Mouse (Mus musculus) myocyte (in vitro differentiated cells): ENCODE measurements at regions not wholly inside any gene's neighbourhood (a gene's known extent, or its start where the extent isn't known, plus 50 kb on each side); places are given as distances from the start of the nearest gene placed in this dataset.

ENCODE experiments used
- H3K27me3 ChIP-seq: one replicate; pipeline ENCODE4 v1.6.1; 2011; ENCODE audit not compliant: control insufficient read depth, insufficient read depth, insufficient read length
- H3K36me3 ChIP-seq: one replicate; pipeline ENCODE4 v1.6.1; 2011; ENCODE audit not compliant: control insufficient read depth, insufficient read depth
- H3K4me2 ChIP-seq: one replicate; pipeline ENCODE4 v1.6.1; 2011; ENCODE audit warnings: low read depth, control low read depth
- H3K4me3 ChIP-seq: one replicate; pipeline ENCODE4 v1.5.1; 2011; ENCODE audit warnings: mild to moderate bottlenecking, control low read depth, moderate library complexity
- H3K79me2 ChIP-seq: one replicate; pipeline ENCODE4 v1.6.1; 2011; ENCODE audit not compliant: control insufficient read depth, insufficient read depth
- H3ac ChIP-seq: one replicate; pipeline ENCODE4 v1.6.1; 2011; ENCODE audit not compliant: control insufficient read depth, insufficient read length
- CEBPB ChIP-seq: IDR thresholded peaks from 2 replicates; pipeline ENCODE4 v1.6.1; 2011; ENCODE audit warnings: mild to moderate bottlenecking, moderate library complexity; ENCODE audit not compliant: poor library complexity, insufficient read depth, severe bottlenecking
- E2F4 ChIP-seq: IDR thresholded peaks from one replicate; pipeline ENCODE4 v1.6.1; 2011; ENCODE audit warnings: mild to moderate bottlenecking, control low read depth, moderate library complexity; ENCODE audit not compliant: insufficient read depth
- MAX ChIP-seq: IDR thresholded peaks from one replicate; pipeline ENCODE4 v1.6.1; 2011; ENCODE audit warnings: low read depth, mild to moderate bottlenecking, control low read depth
- MYOD1 ChIP-seq, 3 experiments: IDR thresholded peaks; one replicate each; pipeline ENCODE4 v1.6.1; 2011; ENCODE audit warnings: control low read depth in 2 of 3, low read depth in 2 of 3, mild to moderate bottlenecking in 2 of 3, moderate library complexity in 1 of 3; ENCODE audit not compliant: insufficient read length in 2 of 3, control insufficient read depth in 1 of 3
- MYOG ChIP-seq, 3 experiments: IDR thresholded peaks; one replicate each; pipeline ENCODE4 v1.6.1; 2011; ENCODE audit warnings: control low read depth in 2 of 3, low read depth in 2 of 3, mild to moderate bottlenecking in 2 of 3; ENCODE audit not compliant: insufficient read length in 2 of 3, control insufficient read depth in 1 of 3, insufficient read depth in 1 of 3
- POLR2A ChIP-seq: IDR thresholded peaks from one replicate; pipeline ENCODE4 v1.6.1; 2011; ENCODE audit warnings: low read depth, mild to moderate bottlenecking, control low read depth, moderate library complexity; ENCODE audit not compliant: insufficient read length
- POLR2AphosphoS2 ChIP-seq: IDR thresholded peaks from one replicate; pipeline ENCODE4 v1.6.1; 2011; ENCODE audit warnings: low read depth, control low read depth; ENCODE audit not compliant: insufficient read length
- REST ChIP-seq: IDR thresholded peaks from one replicate; pipeline ENCODE4 v1.6.1; 2011; ENCODE audit warnings: mild to moderate bottlenecking, control low read depth, moderate library complexity; ENCODE audit not compliant: insufficient read depth, insufficient read length
- SRF ChIP-seq: IDR thresholded peaks from one replicate; pipeline ENCODE4 v1.6.1; 2011; ENCODE audit warnings: low read depth; ENCODE audit not compliant: control insufficient read depth, insufficient read length
- TCF12 ChIP-seq: IDR thresholded peaks from one replicate; pipeline ENCODE4 v1.6.1; 2011; ENCODE audit warnings: mild to moderate bottlenecking, control low read depth; ENCODE audit not compliant: poor library complexity, insufficient read depth, severe bottlenecking
- TCF3 ChIP-seq: IDR thresholded peaks from one replicate; pipeline ENCODE4 v1.6.1; 2011; ENCODE audit warnings: low read depth, control low read depth; ENCODE audit not compliant: insufficient read length
- USF1 ChIP-seq: IDR thresholded peaks from one replicate; pipeline ENCODE4 v1.6.1; 2011; ENCODE audit warnings: low read depth, mild to moderate bottlenecking, control low read depth, moderate library complexity

- TF ChIP-seq POLR2AphosphoS2 (no peak), MYOG (IDR thresholded peaks at IDR 0.05; ENCODE audit: control insufficient read depth in 1 of 3, insufficient read depth in 1 of 3, insufficient read length in 2 of 3, low read depth in 2 of 3) (no peak), CEBPB (no peak), TCF12 (no peak), REST (no peak), MAX (no peak), POLR2A (no peak), SRF (no peak), TCF3 (no peak), USF1 (no peak), MYOD1 (IDR thresholded peaks at IDR 0.05; ENCODE audit: control insufficient read depth in 1 of 3, insufficient read length in 2 of 3, low read depth in 2 of 3) (no peak), E2F4 (no peak)
- Histone ChIP-seq H3K79me2 (no peaks in the 10 kb centered on the region), H3K36me3 (no peaks in the 10 kb centered on the region), H3ac (no peak overlapping the region), H3K27me3 (no peaks in the 10 kb centered on the region), H3K4me2 (no peak overlapping the region), H3K4me3 (no peak overlapping the region)
Measured at GRCm38 (mm10) chr2:160148031-160148430, 185.9 kb downstream of the Gm826 start.

GRCm38 (mm10) chr2:160140166-160140740, 193.7 kb downstream of the Gm826 start:
- H3ac ChIP-seq, result no peak overlapping the region
- TF ChIP-seq SRF (no peak), MYOG (IDR thresholded peaks at IDR 0.05; ENCODE audit: control insufficient read depth in 1 of 3, insufficient read depth in 1 of 3, insufficient read length in 2 of 3, low read depth in 2 of 3) (no peak), CEBPB (no peak), E2F4 (no peak), POLR2AphosphoS2 (no peak), POLR2A (no peak), MYOD1 (IDR thresholded peaks at IDR 0.05; ENCODE audit: control insufficient read depth in 1 of 3, insufficient read length in 2 of 3, low read depth in 2 of 3) (no peak), TCF3 (no peak), MAX (no peak), USF1 (no peak), REST (no peak), TCF12 (no peak)
- H3K4me2 ChIP-seq, result no peak overlapping the region

GRCm38 (mm10) chr2:160138091-160138490, 195.9 kb downstream of the Gm826 start:
- Histone ChIP-seq H3K27me3 (no peaks in the 10 kb centered on the region), H3K79me2 (no peaks in the 10 kb centered on the region)
- TF ChIP-seq SRF (no peak), POLR2AphosphoS2 (no peak), MYOG (IDR thresholded peaks at IDR 0.05; ENCODE audit: control insufficient read depth in 1 of 3, insufficient read depth in 1 of 3, insufficient read length in 2 of 3, low read depth in 2 of 3) (no peak), TCF3 (no peak), POLR2A (no peak)

More at GRCm38 (mm10) chr2:160140166-160140740, 193.7 kb downstream of the Gm826 start:
- H3K27me3 ChIP-seq, result no peaks in the 10 kb centered on the region
- no peak overlapping the region for H3K4me3 ChIP-seq
- no peaks in the 10 kb centered on the region for H3K79me2 ChIP-seq
- no peaks in the 10 kb centered on the region for H3K36me3 ChIP-seq

GRCm38 (mm10) chr2:160131797-160132196, 202.2 kb downstream of the Gm826 start:
- H3K4me2 ChIP-seq, result no peak overlapping the region
- H3ac ChIP-seq, result no peak overlapping the region
- H3K36me3 ChIP-seq, result no peaks in the 10 kb centered on the region
- H3K27me3 ChIP-seq, result no peaks in the 10 kb centered on the region
- no peaks in the 10 kb centered on the region for H3K79me2 ChIP-seq
- H3K4me3 ChIP-seq, result no peak overlapping the region
- TF ChIP-seq SRF, result no peak
- TF ChIP-seq TCF3, result no peak
- no peak for TF ChIP-seq POLR2A

More at GRCm38 (mm10) chr2:160138091-160138490, 195.9 kb downstream of the Gm826 start:
- no peak overlapping the region for H3ac ChIP-seq
- no peak overlapping the region for H3K4me3 ChIP-seq
- no peak overlapping the region for H3K4me2 ChIP-seq
- H3K36me3 ChIP-seq, result no peaks in the 10 kb centered on the region

- H3K79me2 ChIP-seq, result no peaks in the 10 kb centered on the region
- TF ChIP-seq USF1 (no peak), MYOG (IDR thresholded peaks at IDR 0.05; ENCODE audit: control insufficient read depth in 1 of 3, insufficient read depth in 1 of 3, insufficient read length in 2 of 3, low read depth in 2 of 3) (no peak), MAX (no peak)
- no peaks in the 10 kb centered on the region for H3K36me3 ChIP-seq
- no peak overlapping the region for H3K4me3 ChIP-seq
- H3K4me2 ChIP-seq, result no peak overlapping the region
- no peak overlapping the region for H3ac ChIP-seq
- H3K27me3 ChIP-seq, result no peaks in the 10 kb centered on the region
Measured at GRCm38 (mm10) chr2:160131386-160131785, 202.6 kb downstream of the Gm826 start.
